Mouse (Mus musculus) CH12.LX (cell line): ENCODE results near the gene Mia2. TPM values are rescaled to one million over a fixed set of nuclear protein-coding genes. Genes with fewer than 3 reads are reported as not detected.
A peak's percentile ranks its signal among the peaks of the same experiment; 100 is the strongest.

Experiments
- DNase-seq: peaks from one replicate; pipeline ENCODE4 v3.0.0-alpha.2; 2013; ENCODE audit errors: extremely low read depth
- H3K27ac ChIP-seq: 2 replicates; pipeline ENCODE4 v1.5.1; 2012; ENCODE audit warnings: low read depth, mild to moderate bottlenecking, control low read depth, moderate library complexity; ENCODE audit not compliant: insufficient read depth
- H3K27me3 ChIP-seq: replicated peaks from 2 replicates; pipeline ENCODE3; 2012; ENCODE audit warnings: inconsistent platforms
- H3K36me3 ChIP-seq, 2 experiments: replicated peaks in 1 of 2; 2 replicates each; pipeline versions ENCODE3 to v1.6.1; 2012; ENCODE audit warnings: inconsistent platforms in 1 of 2, low read length in 1 of 2, mild to moderate bottlenecking in 1 of 2, mixed read lengths in 1 of 2, moderate library complexity in 1 of 2; ENCODE audit not compliant: control insufficient read depth in 1 of 2, insufficient read depth in 1 of 2
- H3K4me1 ChIP-seq, 2 experiments: 2 replicates each; pipeline ENCODE4 v1.6.1; 2012; ENCODE audit warnings: inconsistent platforms in 1 of 2, moderate library complexity in 1 of 2; ENCODE audit not compliant: insufficient read depth in 2 of 2, control insufficient read depth in 1 of 2
- H3K4me2 ChIP-seq: 2 replicates; pipeline ENCODE4 v1.6.1; 2012; ENCODE audit warnings: low read depth, mild to moderate bottlenecking, control low read depth; ENCODE audit not compliant: poor library complexity, insufficient read depth, severe bottlenecking
- H3K4me3 ChIP-seq, 3 experiments: fragments of 150-350 bp in 1 of 3; sonication (generic) in 1 of 3; replicated peaks in 1 of 3; 2 replicates each; pipeline versions ENCODE3 to v1.5.1; 2011 to 2012; ENCODE audit warnings: low read depth in 2 of 3, low read length in 2 of 3, mild to moderate bottlenecking in 2 of 3, moderate library complexity in 2 of 3, control low read depth in 1 of 3, improper control_type of control experiment in 1 of 3, inconsistent platforms in 1 of 3, mixed read lengths in 1 of 3; ENCODE audit not compliant: poor library complexity in 1 of 3
- H3K79me2 ChIP-seq: replicated peaks from 2 replicates; pipeline ENCODE4 v1.6.1; 2012; ENCODE audit warnings: mild to moderate bottlenecking, moderate library complexity; ENCODE audit not compliant: control insufficient read depth, poor library complexity, insufficient read depth, severe bottlenecking; ENCODE audit errors: extremely low read depth
- H3K9ac ChIP-seq: 2 replicates; pipeline ENCODE4 v1.6.1; 2012; ENCODE audit warnings: low read depth, mild to moderate bottlenecking, control low read depth, moderate library complexity; ENCODE audit not compliant: insufficient read depth
- H3K9me3 ChIP-seq: replicated peaks from 2 replicates; pipeline ENCODE3; 2012; ENCODE audit warnings: low read length, inconsistent platforms, mixed read lengths
- BHLHE40 ChIP-seq: IDR thresholded peaks from 2 replicates; pipeline ENCODE4 v1.6.1; 2011; ENCODE audit warnings: mild to moderate bottlenecking, low read depth, low read length, improper control_type of control experiment
- CHD1 ChIP-seq: IDR thresholded peaks from 2 replicates; pipeline ENCODE4 v1.6.1; 2012; ENCODE audit warnings: low read depth, low read length, improper control_type of control experiment, inconsistent platforms
- CTCF ChIP-seq, 2 experiments: IDR thresholded peaks in 1 of 2; conservative IDR thresholded peaks in 1 of 2; 2 replicates each; pipeline ENCODE4 v1.5.1; 2011 to 2012; ENCODE audit warnings: low read depth in 2 of 2, low read length in 2 of 2, improper control_type of control experiment in 1 of 2, inconsistent platforms in 1 of 2, mild to moderate bottlenecking in 1 of 2, moderate library complexity in 1 of 2
- E2F4 ChIP-seq: IDR thresholded peaks from 2 replicates; pipeline ENCODE4 v1.6.1; 2011; ENCODE audit warnings: low read depth, low read length, improper control_type of control experiment; ENCODE audit not compliant: insufficient replicate concordance
- ELF1 ChIP-seq: IDR thresholded peaks from 2 replicates; pipeline ENCODE4 v1.6.1; 2014; ENCODE audit warnings: low read depth, mild to moderate bottlenecking, inconsistent platforms, low read length, improper control_type of control experiment
- EP300 ChIP-seq: IDR thresholded peaks from 2 replicates; pipeline ENCODE4 v1.6.1; 2011; ENCODE audit warnings: low read length, improper control_type of control experiment
- GABPA ChIP-seq: IDR thresholded peaks from 2 replicates; pipeline ENCODE4 v1.6.1; 2012; ENCODE audit warnings: low read depth, low read length, improper control_type of control experiment, inconsistent platforms; ENCODE audit not compliant: insufficient replicate concordance
- IRF4 ChIP-seq: IDR thresholded peaks from 2 replicates; pipeline ENCODE4 v1.6.1; 2014; ENCODE audit warnings: low read depth, mild to moderate bottlenecking, inconsistent platforms, low read length, improper control_type of control experiment
- JUN ChIP-seq: IDR thresholded peaks from 2 replicates; pipeline ENCODE4 v1.6.1; 2011; ENCODE audit warnings: low read depth, mild to moderate bottlenecking, low read length, improper control_type of control experiment, moderate library complexity; ENCODE audit not compliant: insufficient read depth
- JUND ChIP-seq: conservative IDR thresholded peaks from 2 replicates; pipeline ENCODE4 v1.6.1; 2011; ENCODE audit warnings: low read depth, low read length, improper control_type of control experiment
- KAT2A ChIP-seq: IDR thresholded peaks from 2 replicates; pipeline ENCODE4 v1.6.1; 2012; ENCODE audit warnings: low read length, improper control_type of control experiment, inconsistent platforms; ENCODE audit not compliant: insufficient replicate concordance
- MAFK ChIP-seq: IDR thresholded peaks from 2 replicates; pipeline ENCODE4 v1.6.1; 2011; ENCODE audit warnings: low read length, improper control_type of control experiment; ENCODE audit not compliant: insufficient replicate concordance
- MAX ChIP-seq: IDR thresholded peaks from 2 replicates; pipeline ENCODE4 v1.6.1; 2011; ENCODE audit warnings: low read length, improper control_type of control experiment
- MEF2A ChIP-seq: IDR thresholded peaks from 2 replicates; pipeline ENCODE4 v1.6.1; 2014; ENCODE audit warnings: low read depth, mild to moderate bottlenecking, inconsistent platforms, low read length, improper control_type of control experiment, borderline replicate concordance
- MXI1 ChIP-seq: IDR thresholded peaks from 2 replicates; pipeline ENCODE4 v1.6.1; 2011; ENCODE audit warnings: mild to moderate bottlenecking, low read depth, low read length, improper control_type of control experiment
- MYC ChIP-seq: IDR thresholded peaks from 2 replicates; pipeline ENCODE4 v1.6.1; 2011; ENCODE audit warnings: low read depth, mild to moderate bottlenecking, improper control_type of control experiment, low read length
- PAX5 ChIP-seq: IDR thresholded peaks from 2 replicates; pipeline ENCODE4 v1.6.1; 2012; ENCODE audit warnings: low read length, inconsistent platforms, mixed read lengths
- POLR2A ChIP-seq: IDR thresholded peaks from 2 replicates; pipeline ENCODE4 v1.6.1; 2011; ENCODE audit warnings: low read depth, mild to moderate bottlenecking, improper control_type of control experiment, low read length
- RAD21 ChIP-seq: IDR thresholded peaks from 2 replicates; pipeline ENCODE4 v1.6.1; 2011; ENCODE audit warnings: low read depth, mild to moderate bottlenecking, low read length, improper control_type of control experiment, moderate library complexity
- SMC3 ChIP-seq: IDR thresholded peaks from 2 replicates; pipeline ENCODE4 v1.6.1; 2011; ENCODE audit warnings: low read depth, low read length, improper control_type of control experiment
- TBP ChIP-seq: conservative IDR thresholded peaks from 2 replicates; pipeline ENCODE4 v1.6.1; 2011; ENCODE audit warnings: low read depth, low read length, improper control_type of control experiment
- USF1 ChIP-seq: IDR thresholded peaks from 2 replicates; pipeline ENCODE4 v1.6.1; 2014; ENCODE audit warnings: low read depth, mild to moderate bottlenecking, inconsistent platforms, low read length, improper control_type of control experiment
- ZMIZ1 ChIP-seq: IDR thresholded peaks from 2 replicates; pipeline ENCODE4 v1.6.1; 2012; ENCODE audit warnings: low read depth, mild to moderate bottlenecking, inconsistent platforms, low read length, improper control_type of control experiment
- ZNF384 ChIP-seq: IDR thresholded peaks from 2 replicates; pipeline ENCODE4 v1.6.1; 2012; ENCODE audit warnings: low read depth, low read length, improper control_type of control experiment, inconsistent platforms
- dilution Hi-C: fragments of 300-500 bp; cut with MboI; formaldehyde crosslinking; loops from 2 replicates; pipeline ENCODE4 v1.14.3; 2020; ENCODE audit warnings: low sequenced_read_pairs; ENCODE audit not compliant: extremely low pct_unique_long_range_greater_than_20kb, extremely low pct_ligation_motif_present
- in situ Hi-C: fragments of 300-500 bp; cut with MboI; formaldehyde crosslinking; loops from 3 replicates; pipeline ENCODE4 v1.14.3; 2019; ENCODE audit warnings: low sequenced_read_pairs, low pct_ligation_motif_present, low pct_unique_long_range_greater_than_20kb, mixed read lengths
- polyA plus RNA-seq: library from polyadenylated mRNA; unstranded; fragments of >175 nt; gene quantifications from 2 replicates; pipeline ENCODE4 v1.2.1, GENCODE M21; 2012; ENCODE audit warnings: low read depth; ENCODE audit not compliant: insufficient read length
- total RNA-seq, 2 experiments: library from RNA; depleted of rRNA; stranded (reverse); fragments of 300-350 nt in 1 of 2; fragments of >200 nt in 1 of 2; gene quantifications; 2 replicates each; pipeline ENCODE4 v1.2.3; 2012 to 2014

Mia2 gene
- total and polyA plus RNA-seq, 3 experiments, result 68.1 to 162 (median 99.2) TPM

DNA sequence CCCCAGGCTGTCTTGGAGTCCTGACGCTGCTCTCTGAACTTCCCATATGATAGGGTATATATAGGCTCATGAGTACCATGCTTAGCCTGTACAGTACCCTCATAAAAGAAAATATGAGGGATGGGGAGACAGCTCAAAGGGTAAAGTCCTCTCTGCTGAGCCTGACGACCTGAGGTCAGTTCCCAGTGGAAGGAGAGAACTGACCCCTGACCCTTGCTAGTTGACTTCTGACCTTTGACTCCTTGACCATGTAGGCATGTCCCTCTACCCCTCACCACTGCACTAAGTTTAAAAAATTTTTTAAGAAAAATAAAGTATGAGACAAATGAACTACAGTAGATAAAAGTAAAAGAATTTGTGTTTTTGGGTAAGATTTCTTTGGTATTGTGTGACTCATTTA is 65.5 kb downstream of the Mia2 start:
- Histone ChIP-seq H3K9me3 (no peaks in the 10 kb centered on the region), H3K36me3 (peaks cover 60 to 93% of the 10 kb centered on the region in 2 experiments), H3K9ac (no peak overlapping the region), H3K4me1 (peaks cover 0 to 11% of the 10 kb centered on the region in 2 experiments; a peak in 2 of 4 replicates), H3K79me2 (peaks cover 2% of the 10 kb centered on the region; the same call in 1 of the 2 replicates), H3K4me3 (no peak overlapping the region), H3K27me3 (no peaks in the 10 kb centered on the region), H3K4me2 (no peak overlapping the region), H3K27ac (no peak overlapping the region)
- dilution Hi-C loops, result no loop called here
- in situ Hi-C loops, result no loop called here
- DNase-seq, result no peak
- TF ChIP-seq POLR2A (no peak), MYC (no peak), IRF4 (no peak), MAX (no peak), USF1 (no peak), ZNF384 (no peak), MAFK (no peak), RAD21 (no peak), KAT2A (no peak), ZMIZ1 (no peak), JUN (no peak), PAX5 (no peak), MXI1 (no peak), ELF1 (no peak), E2F4 (no peak), SMC3 (no peak), CHD1 (no peak), BHLHE40 (no peak)

DNA sequence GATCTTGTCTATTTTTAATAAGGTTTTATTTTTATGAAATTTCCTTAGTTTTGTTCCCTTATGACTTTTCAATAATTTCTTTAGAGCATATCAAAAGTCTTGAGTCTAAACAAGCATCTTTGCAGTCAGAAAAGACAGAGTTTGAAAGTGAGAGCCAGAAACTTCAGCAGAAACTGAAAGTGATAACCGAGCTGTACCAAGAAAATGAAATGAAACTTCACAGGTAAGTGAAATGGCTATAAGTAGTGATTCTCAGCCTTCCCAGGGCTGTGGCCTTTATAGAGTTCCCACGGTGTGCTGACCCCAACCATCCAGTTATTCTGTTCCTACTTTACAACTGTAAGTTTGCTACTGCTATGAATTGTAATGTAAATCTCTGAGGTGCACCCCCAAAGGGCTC is 67.2 kb downstream of the Mia2 start:
- Histone ChIP-seq H3K4me3 (no peak overlapping the region), H3K9ac (no peak overlapping the region), H3K36me3 (peaks cover 61 to 93% of the 10 kb centered on the region in 2 experiments), H3K79me2 (no peaks in the 10 kb centered on the region), H3K9me3 (no peaks in the 10 kb centered on the region), H3K4me2 (no peak overlapping the region), H3K27ac (no peak overlapping the region), H3K4me1 (peaks cover 0 to 11% of the 10 kb centered on the region in 2 experiments; a peak in 2 of 4 replicates), H3K27me3 (no peaks in the 10 kb centered on the region)
- DNase-seq, result no peak
- dilution Hi-C loops (no loop called here), in situ Hi-C loops (no loop called here)
- TF ChIP-seq CHD1, result no peak
- TF ChIP-seq EP300, result 0 out of 2 replicates have a peak, but pooled peaks have one; percentile 20
- TF ChIP-seq CTCF (conservative IDR thresholded peaks at IDR 0.05 in 1 of 2, IDR thresholded peaks at IDR 0.05 in 1 of 2; ENCODE audit: low read depth in 2 of 2, low read length in 2 of 2), result no peak
- no peak for TF ChIP-seq USF1
- TF ChIP-seq E2F4, result no peak
- no peak for TF ChIP-seq ZNF384
- peak; percentile 56; the same call in 1 of the 2 replicates for TF ChIP-seq MAFK
- TF ChIP-seq SMC3, result no peak
- TF ChIP-seq MEF2A, result no peak
- TF ChIP-seq POLR2A, result no peak
- no peak for TF ChIP-seq JUND
- TF ChIP-seq MYC, result no peak
- no peak for TF ChIP-seq GABPA
- peak; percentile 46; the same call in 1 of the 2 replicates for TF ChIP-seq IRF4
- TF ChIP-seq JUN, result no peak
- no peak for TF ChIP-seq TBP
